Mouse (Mus musculus): ENCODE results near the gene Mon1a. TPM values are rescaled to one million over a fixed set of nuclear protein-coding genes. Genes with fewer than 3 reads are reported as not detected.

The Mon1a gene
- polyA plus RNA-seq, 1 experiment, result 62.7 TPM

GRCm38 (mm10) chr9:107917895-107918608 is 30.1 kb downstream of the Mon1a start:
- no peak for TF ChIP-seq POLR2A (IDR thresholded peaks at IDR 0.05; ENCODE audit: control insufficient read depth, extremely low read depth, insufficient read depth, low read length, poor library complexity)
- TF ChIP-seq CTCF (IDR thresholded peaks at IDR 0.05; ENCODE audit: borderline replicate concordance, control insufficient read depth, extremely low read depth, insufficient read depth, low read length, poor library complexity), result no peak
- Histone ChIP-seq H3K4me3 (ENCODE audit: control insufficient read depth, insufficient read depth, low read length) (no peak overlapping the region), H3K4me1 (replicated peaks; ENCODE audit: control insufficient read depth, insufficient read depth, low read length) (peaks cover 12% of the 10 kb centered on the region), H3K36me3 (ENCODE audit: control insufficient read depth, insufficient read depth, low read length) (no peaks in the 10 kb centered on the region), H3K27ac (ENCODE audit: control insufficient read depth, insufficient read depth, low read length) (no peak overlapping the region), H3K27me3 (ENCODE audit: control insufficient read depth, insufficient read depth, low read length) (no peaks in the 10 kb centered on the region)
- DNase-seq, result no peak
- 87% methylated on average over 13 of the region's 13 CpGs for whole genome bisulfite sequencing

GRCm38 (mm10) chr9:107918884-107919283 is 30.9 kb downstream of the Mon1a start:
- no peak for TF ChIP-seq POLR2A (IDR thresholded peaks at IDR 0.05; ENCODE audit: control insufficient read depth, extremely low read depth, insufficient read depth, low read length, poor library complexity)
- TF ChIP-seq CTCF (IDR thresholded peaks at IDR 0.05; ENCODE audit: borderline replicate concordance, control insufficient read depth, extremely low read depth, insufficient read depth, low read length, poor library complexity), result no peak
- no peak for DNase-seq
- WGBS, result 93% methylated on average over 6 of the region's 6 CpGs
- H3K27ac ChIP-seq (ENCODE audit: control insufficient read depth, insufficient read depth, low read length), result no peak overlapping the region
- H3K4me1 ChIP-seq (replicated peaks; ENCODE audit: control insufficient read depth, insufficient read depth, low read length), result peaks cover 14% of the 10 kb centered on the region
- no peaks in the 10 kb centered on the region for H3K36me3 ChIP-seq (ENCODE audit: control insufficient read depth, insufficient read depth, low read length)
- no peak overlapping the region for H3K4me3 ChIP-seq (ENCODE audit: control insufficient read depth, insufficient read depth, low read length)
- H3K27me3 ChIP-seq (ENCODE audit: control insufficient read depth, insufficient read depth, low read length), result no peaks in the 10 kb centered on the region

GRCm38 (mm10) chr9:107919441-107919840 is 31.5 kb downstream of the Mon1a start:
- TF ChIP-seq CTCF (IDR thresholded peaks at IDR 0.05; ENCODE audit: borderline replicate concordance, control insufficient read depth, extremely low read depth, insufficient read depth, low read length, poor library complexity) (no peak), POLR2A (IDR thresholded peaks at IDR 0.05; ENCODE audit: control insufficient read depth, extremely low read depth, insufficient read depth, low read length, poor library complexity) (no peak)
- DNase-seq, result no peak
- Histone ChIP-seq H3K4me1 (replicated peaks; ENCODE audit: control insufficient read depth, insufficient read depth, low read length) (peaks cover 19% of the 10 kb centered on the region), H3K27me3 (ENCODE audit: control insufficient read depth, insufficient read depth, low read length) (no peaks in the 10 kb centered on the region), H3K36me3 (ENCODE audit: control insufficient read depth, insufficient read depth, low read length) (no peaks in the 10 kb centered on the region), H3K4me3 (ENCODE audit: control insufficient read depth, insufficient read depth, low read length) (no peak overlapping the region), H3K27ac (ENCODE audit: control insufficient read depth, insufficient read depth, low read length) (no peak overlapping the region)
- WGBS, result 91% methylated on average over 5 of the region's 5 CpGs

GRCm38 (mm10) chr9:107923021-107923420 is 35.1 kb downstream of the Mon1a start:
- WGBS, result 71% methylated on average over 7 of the region's 7 CpGs
- Histone ChIP-seq H3K4me1 (replicated peaks; ENCODE audit: control insufficient read depth, insufficient read depth, low read length) (peaks cover 9% of the 10 kb centered on the region), H3K4me3 (ENCODE audit: control insufficient read depth, insufficient read depth, low read length) (no peak overlapping the region), H3K27ac (ENCODE audit: control insufficient read depth, insufficient read depth, low read length) (no peak overlapping the region), H3K27me3 (ENCODE audit: control insufficient read depth, insufficient read depth, low read length) (no peaks in the 10 kb centered on the region), H3K36me3 (ENCODE audit: control insufficient read depth, insufficient read depth, low read length) (no peaks in the 10 kb centered on the region)
- TF ChIP-seq CTCF (IDR thresholded peaks at IDR 0.05; ENCODE audit: borderline replicate concordance, control insufficient read depth, extremely low read depth, insufficient read depth, low read length, poor library complexity), result peak; percentile 71
- no peak for TF ChIP-seq POLR2A (IDR thresholded peaks at IDR 0.05; ENCODE audit: control insufficient read depth, extremely low read depth, insufficient read depth, low read length, poor library complexity)
- DNase-seq, result peak; percentile 64

- WGBS, result 10% methylated on average over 6 of the region's 6 CpGs
- Histone ChIP-seq H3K36me3 (ENCODE audit: control insufficient read depth, insufficient read depth, low read length) (no peaks in the 10 kb centered on the region), H3K4me1 (replicated peaks; ENCODE audit: control insufficient read depth, insufficient read depth, low read length) (peaks cover 9% of the 10 kb centered on the region), H3K27me3 (ENCODE audit: control insufficient read depth, insufficient read depth, low read length) (no peaks in the 10 kb centered on the region), H3K27ac (ENCODE audit: control insufficient read depth, insufficient read depth, low read length) (no peak overlapping the region), H3K4me3 (ENCODE audit: control insufficient read depth, insufficient read depth, low read length) (no peak overlapping the region)
- TF ChIP-seq POLR2A (IDR thresholded peaks at IDR 0.05; ENCODE audit: control insufficient read depth, extremely low read depth, insufficient read depth, low read length, poor library complexity), result no peak
- TF ChIP-seq CTCF (IDR thresholded peaks at IDR 0.05; ENCODE audit: borderline replicate concordance, control insufficient read depth, extremely low read depth, insufficient read depth, low read length, poor library complexity), result no peak
- DNase-seq, result no peak
Observed at GRCm38 (mm10) chr9:107923956-107924355, 36.0 kb downstream of the Mon1a start.

GRCm38 (mm10) chr9:107925251-107925650 is 37.3 kb downstream of the Mon1a start:
- TF ChIP-seq CTCF (IDR thresholded peaks at IDR 0.05; ENCODE audit: borderline replicate concordance, control insufficient read depth, extremely low read depth, insufficient read depth, low read length, poor library complexity) (no peak), POLR2A (IDR thresholded peaks at IDR 0.05; ENCODE audit: control insufficient read depth, extremely low read depth, insufficient read depth, low read length, poor library complexity) (no peak)
- 76% methylated on average over 3 of the region's 3 CpGs for WGBS
- no peaks in the 10 kb centered on the region for H3K36me3 ChIP-seq (ENCODE audit: control insufficient read depth, insufficient read depth, low read length)
- no peak for DNase-seq
- H3K4me1 ChIP-seq (replicated peaks; ENCODE audit: control insufficient read depth, insufficient read depth, low read length), result peaks cover 9% of the 10 kb centered on the region
- no peak overlapping the region for H3K27ac ChIP-seq (ENCODE audit: control insufficient read depth, insufficient read depth, low read length)
- no peak overlapping the region for H3K4me3 ChIP-seq (ENCODE audit: control insufficient read depth, insufficient read depth, low read length)
- no peaks in the 10 kb centered on the region for H3K27me3 ChIP-seq (ENCODE audit: control insufficient read depth, insufficient read depth, low read length)
